Mouse (Mus musculus) heart, embryonic 14.5 days (tissue): ENCODE measurements at regions not wholly inside any gene's neighbourhood (a gene's known extent, or its start where the extent isn't known, plus 50 kb on each side); places are given as distances from the start of the nearest gene placed in this dataset.
A peak's percentile ranks its signal among the peaks of the same experiment; 100 is the strongest.

Experiments
- ATAC-seq: fragments of 200-750 bp; cut with Nextera tagmentation; 2 replicates; pipeline ENCODE4 v1.8.0; 2017; ENCODE audit warnings: low read depth, moderate TSS enrichment; ENCODE audit not compliant: insufficient number of reproducible peaks, insufficient read depth, low FRiP score
- H3K27ac ChIP-seq, 2 experiments: fragments of 200-500 bp in 1 of 2; fragments of 300-500 bp in 1 of 2; sonication (generic) in 1 of 2; replicated peaks in 1 of 2; 2 replicates each; pipeline ENCODE4 v1.5.1; 2012 to 2014; ENCODE audit warnings: low read depth in 2 of 2, low read length in 2 of 2, control low read depth in 1 of 2, mild to moderate bottlenecking in 1 of 2, mixed read lengths in 1 of 2; ENCODE audit not compliant: control insufficient read depth in 1 of 2, insufficient read depth in 1 of 2
- H3K27me3 ChIP-seq: fragments of 300-500 bp; sonication (generic); 2 replicates; pipeline ENCODE4 v1.6.1; 2014; ENCODE audit warnings: mild to moderate bottlenecking, low read length, control low read depth; ENCODE audit not compliant: control insufficient read depth, insufficient read depth
- H3K36me3 ChIP-seq: fragments of 300-500 bp; sonication (generic); 2 replicates; pipeline ENCODE4 v1.6.1; 2014; ENCODE audit warnings: mild to moderate bottlenecking, control low read depth, low read length, mixed read lengths; ENCODE audit not compliant: control insufficient read depth, insufficient read depth
- H3K4me1 ChIP-seq, 2 experiments: fragments of 200-500 bp in 1 of 2; fragments of 300-500 bp in 1 of 2; sonication (generic) in 1 of 2; 2 replicates each; pipeline ENCODE4 v1.6.1; 2012 to 2014; ENCODE audit warnings: low read length in 2 of 2, control low read depth in 1 of 2, mixed read lengths in 1 of 2; ENCODE audit not compliant: control insufficient read depth in 2 of 2, insufficient read depth in 2 of 2
- H3K4me2 ChIP-seq: fragments of 300-500 bp; sonication (generic); 2 replicates; pipeline ENCODE4 v1.6.1; 2014; ENCODE audit warnings: mild to moderate bottlenecking, low read length
- H3K4me3 ChIP-seq, 2 experiments: fragments of 200-500 bp in 1 of 2; fragments of 300-500 bp in 1 of 2; sonication (generic) in 1 of 2; 2 replicates each; pipeline ENCODE4 v1.5.1; 2012 to 2014; ENCODE audit warnings: low read length in 2 of 2, mild to moderate bottlenecking in 2 of 2, control low read depth in 1 of 2, low read depth in 1 of 2, moderate library complexity in 1 of 2; ENCODE audit not compliant: control insufficient read depth in 1 of 2, insufficient read depth in 1 of 2
- H3K9ac ChIP-seq: fragments of 300-500 bp; sonication (generic); 2 replicates; pipeline ENCODE4 v1.6.1; 2014; ENCODE audit warnings: mild to moderate bottlenecking, low read length
- H3K9me3 ChIP-seq: fragments of 300-500 bp; sonication (generic); 2 replicates; pipeline ENCODE4 v1.6.1; 2016; ENCODE audit warnings: low read length, control low read depth; ENCODE audit not compliant: control insufficient read depth
- WGBS: fragments of 180-500 bp; shearing (Covaris S2); extraction: QIAGEN DNeasy Blood & Tissue Kit; methylation state at CpG from one replicate; pipeline ENCODE4 v1.1.7; 2014; 5-methylcytosine and 5-hydroxymethylcytosine counted together

- no peaks in the 10 kb centered on the region for H3K9me3 ChIP-seq
- peaks cover 0 to 6% of the 10 kb centered on the region in 2 experiments; a peak in 2 of 4 replicates for H3K4me1 ChIP-seq
- H3K4me3 ChIP-seq, result no peak overlapping the region
- ATAC-seq, result no peak
- WGBS, result 84% methylated on average over 4 of the region's 4 CpGs
- H3K27me3 ChIP-seq, result peaks cover 10% of the 10 kb centered on the region
- no peak overlapping the region for H3K27ac ChIP-seq
- H3K4me2 ChIP-seq, result no peak overlapping the region
- no peaks in the 10 kb centered on the region for H3K36me3 ChIP-seq
- H3K9ac ChIP-seq, result no peak overlapping the region
Measured at GRCm38 (mm10) chr4:152628111-152628510, 150.4 kb upstream of the Kcnab2 start.

- Histone ChIP-seq H3K4me3 (no peak overlapping the region), H3K27me3 (peaks cover 13% of the 10 kb centered on the region)
- WGBS, result 2% methylated on average over 22 of the region's 22 CpGs
Measured at GRCm38 (mm10) chr4:152625032-152626003, 147.6 kb upstream of the Kcnab2 start.

GRCm38 (mm10) chr4:152622022-152622777, 144.5 kb upstream of the Kcnab2 start:
- ATAC-seq, result no peak
- no peak overlapping the region for H3K4me3 ChIP-seq
- H3K27ac ChIP-seq, result no peak overlapping the region
- H3K36me3 ChIP-seq, result no peaks in the 10 kb centered on the region
- H3K27me3 ChIP-seq, result peaks cover 13% of the 10 kb centered on the region
- 59% methylated on average over 9 of the region's 9 CpGs for WGBS
- H3K4me2 ChIP-seq, result no peak overlapping the region
- peaks cover 0 to 6% of the 10 kb centered on the region in 2 experiments; a peak in 2 of 4 replicates for H3K4me1 ChIP-seq
- no peaks in the 10 kb centered on the region for H3K9me3 ChIP-seq
- no peak overlapping the region for H3K9ac ChIP-seq

More at GRCm38 (mm10) chr4:152625032-152626003, 147.6 kb upstream of the Kcnab2 start:
- Histone ChIP-seq H3K9ac (no peak overlapping the region), H3K9me3 (no peaks in the 10 kb centered on the region), H3K36me3 (no peaks in the 10 kb centered on the region), H3K27ac (no peak overlapping the region), H3K4me2 (peak overlapping the region; percentile 27; the same call in 1 of the 2 replicates), H3K4me1 (peaks cover 0 to 6% of the 10 kb centered on the region in 2 experiments; a peak in 2 of 4 replicates)
- peak; percentile 27; the same call in 1 of the 2 replicates for ATAC-seq

- no peak overlapping the region for H3K27ac ChIP-seq
- no peak for ATAC-seq
- no peaks in the 10 kb centered on the region for H3K36me3 ChIP-seq
- H3K4me1 ChIP-seq, result no peaks in the 10 kb centered on the region
- no peak overlapping the region for H3K4me2 ChIP-seq
- no peak overlapping the region for H3K4me3 ChIP-seq
- H3K27me3 ChIP-seq, result peaks cover 3% of the 10 kb centered on the region; the same call in 1 of the 2 replicates
- peaks cover 4% of the 10 kb centered on the region; the same call in 1 of the 2 replicates for H3K9me3 ChIP-seq
- H3K9ac ChIP-seq, result no peak overlapping the region
- 40% methylated on average over 3 of the region's 3 CpGs for WGBS
Measured at GRCm38 (mm10) chr4:152617636-152618035, 140.0 kb upstream of the Kcnab2 start.

- no peaks in the 10 kb centered on the region for H3K27me3 ChIP-seq
- H3K4me2 ChIP-seq, result no peak overlapping the region
- H3K36me3 ChIP-seq, result no peaks in the 10 kb centered on the region
- H3K4me1 ChIP-seq, result no peaks in the 10 kb centered on the region
- whole genome bisulfite sequencing, result 85% methylated on average over 2 of the region's 2 CpGs
- no peak overlapping the region for H3K27ac ChIP-seq
- H3K4me3 ChIP-seq, result no peak overlapping the region
- no peak for ATAC-seq
- peaks cover 4% of the 10 kb centered on the region; the same call in 1 of the 2 replicates for H3K9me3 ChIP-seq
- no peak overlapping the region for H3K9ac ChIP-seq
Measured at GRCm38 (mm10) chr4:152615155-152615554, 137.5 kb upstream of the Kcnab2 start.

GRCm38 (mm10) chr4:152614356-152615100, 136.9 kb upstream of the Kcnab2 start:
- ATAC-seq, result no peak
- Histone ChIP-seq H3K4me3 (no peak overlapping the region), H3K36me3 (no peaks in the 10 kb centered on the region), H3K4me1 (no peaks in the 10 kb centered on the region), H3K27me3 (no peaks in the 10 kb centered on the region), H3K4me2 (no peak overlapping the region), H3K9ac (no peak overlapping the region), H3K27ac (no peak overlapping the region), H3K9me3 (peaks cover 4% of the 10 kb centered on the region; the same call in 1 of the 2 replicates)
- 75% methylated on average over 13 of the region's 13 CpGs for WGBS
